Mouse (Mus musculus) limb, embryonic 14.5 days (tissue): ENCODE data around the gene Ttbk2. TPM values are rescaled to one million over a fixed set of nuclear protein-coding genes. Genes with fewer than 3 reads are reported as not detected.

ENCODE experiments used
- ATAC-seq: fragments of 200-750 bp; cut with Nextera tagmentation; 2 replicates; pipeline ENCODE4 v1.8.0; 2017; ENCODE audit warnings: low read depth, moderate number of reproducible peaks, moderate TSS enrichment; ENCODE audit not compliant: low FRiP score
- DNase-seq: peaks from one replicate; pipeline ENCODE4 v3.0.0-alpha.2; 2015; ENCODE audit warnings: low spot score
- H3K27ac ChIP-seq: fragments of 300-500 bp; sonication (generic); replicated peaks from 2 replicates; pipeline ENCODE4 v1.5.1; 2014; ENCODE audit warnings: low read depth, mild to moderate bottlenecking, low read length, moderate library complexity, mixed read lengths
- H3K27me3 ChIP-seq: fragments of 300-500 bp; sonication (generic); 2 replicates; pipeline ENCODE4 v1.6.1; 2014; ENCODE audit warnings: low read length, mixed read lengths; ENCODE audit not compliant: control insufficient read depth, insufficient read depth
- H3K36me3 ChIP-seq: fragments of 300-500 bp; sonication (generic); 2 replicates; pipeline ENCODE4 v1.6.1; 2014; ENCODE audit warnings: mild to moderate bottlenecking, low read length, moderate library complexity, mixed read lengths; ENCODE audit not compliant: control insufficient read depth, insufficient read depth
- H3K4me1 ChIP-seq: fragments of 300-500 bp; sonication (generic); 2 replicates; pipeline ENCODE4 v1.6.1; 2014; ENCODE audit warnings: antibody characterized with exemption, low read length, mixed read lengths; ENCODE audit not compliant: control insufficient read depth, insufficient read depth
- H3K4me2 ChIP-seq: fragments of 300-500 bp; sonication (generic); replicated peaks from 2 replicates; pipeline ENCODE4 v1.6.1; 2014; ENCODE audit warnings: low read depth, mild to moderate bottlenecking, low read length, moderate library complexity; ENCODE audit not compliant: severe bottlenecking
- H3K4me3 ChIP-seq: fragments of 300-500 bp; sonication (generic); replicated peaks from 2 replicates; pipeline ENCODE4 v1.5.1; 2014; ENCODE audit warnings: low read length
- H3K9ac ChIP-seq: fragments of 300-500 bp; sonication (generic); 2 replicates; pipeline ENCODE4 v1.6.1; 2014; ENCODE audit warnings: mild to moderate bottlenecking, low read depth, low read length, moderate library complexity; ENCODE audit not compliant: severe bottlenecking
- H3K9me3 ChIP-seq: fragments of 300-500 bp; sonication (generic); 2 replicates; pipeline ENCODE4 v1.6.1; 2016; ENCODE audit warnings: low read length; ENCODE audit not compliant: control insufficient read depth
- POLR2A ChIP-seq: fragments of 200-500 bp; IDR thresholded peaks from 2 replicates; pipeline ENCODE4 v1.8.0; 2012; ENCODE audit warnings: inconsistent platforms, mild to moderate bottlenecking, moderate library complexity, borderline replicate concordance; ENCODE audit not compliant: insufficient read depth, insufficient read length; ENCODE audit errors: extremely low read depth
- WGBS: fragments of 180-500 bp; shearing (Covaris S2); extraction: QIAGEN DNeasy Blood & Tissue Kit; methylation state at CpG from one replicate; pipeline ENCODE4 v1.1.7; 2014; 5-methylcytosine and 5-hydroxymethylcytosine counted together
- polyA plus RNA-seq, 2 experiments: library from polyadenylated mRNA; depleted of rRNA in 1 of 2; stranded (reverse) in 1 of 2; unstranded in 1 of 2; fragments of >200 nt; fragmentation: Nextera tagmentation in 1 of 2; extraction: Ambion mirVana in 1 of 2; gene quantifications; 2 replicates each; pipeline versions ENCODE4 v1.2.1 to v1.2.3; 2012 to 2014

Gene Ttbk2
- polyA plus RNA-seq (2012; rRNA removed): 6.7 TPM in 2 replicates
- 5.4 and 5.5 TPM in 2 replicates for polyA plus RNA-seq (2014; fragmentation: Nextera tagmentation; extraction: Ambion mirVana)

DNA sequence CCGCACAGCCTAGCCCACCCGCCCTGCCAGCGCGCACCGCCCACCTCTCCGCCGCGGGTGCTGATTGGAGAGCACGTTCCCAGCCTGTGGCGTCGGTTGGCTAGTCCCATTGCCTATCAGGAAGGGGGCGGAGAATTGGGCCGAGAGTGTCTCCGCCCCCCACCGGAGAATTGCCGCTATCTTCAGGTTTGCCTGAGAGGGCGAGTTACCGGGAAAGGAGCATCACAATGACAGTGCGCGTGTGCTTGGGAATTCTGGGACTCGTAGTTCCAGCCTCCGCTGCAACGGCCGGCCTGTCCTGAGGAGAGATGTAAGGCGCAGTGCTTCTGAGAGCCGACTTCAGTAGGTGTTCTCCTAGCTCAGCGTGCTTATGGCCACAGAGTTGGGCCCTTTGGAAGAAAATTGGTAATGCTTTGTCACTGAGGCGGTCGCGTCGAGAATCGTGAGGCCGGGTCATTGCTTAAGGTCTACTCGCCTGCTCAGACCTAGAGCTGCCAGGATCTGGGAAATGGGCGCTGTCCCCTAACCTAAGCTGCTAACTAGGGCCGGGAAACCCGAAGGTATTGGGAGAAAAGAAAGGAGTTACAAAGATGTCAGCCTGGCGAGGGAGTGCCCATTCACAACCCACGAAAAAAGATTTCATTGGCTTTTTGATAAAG, at the start of gene Ttbk2:
Ttbk2 (minus strand) TSS at position 181 of the 659 bp plus-strand sequence.
- Histone ChIP-seq H3K4me2 (peak within 1 kb of the TSS; percentile 82), H3K4me3 (peak within 1 kb of the TSS; percentile 96), H3K9me3 (no peaks in the 10 kb centered on the region), H3K36me3 (no peaks in the 10 kb centered on the region), H3K27me3 (no peaks in the 10 kb centered on the region), H3K4me1 (0 out of 2 replicates have a peak, but pooled peaks cover 4% of the 10 kb centered on the region), H3K27ac (no peak within 1 kb of the TSS; the same call in 1 of the 2 replicates), H3K9ac (peak within 1 kb of the TSS; percentile 79)
- WGBS: 2% methylated on average over 39 of the region's 39 CpGs
- ATAC-seq (peak; percentile 99), DNase-seq (peak; percentile 97)
- TF ChIP-seq POLR2A: no peak; the same call in 1 of the 2 replicates

- H3K27me3 ChIP-seq: no peaks in the 10 kb centered on the region
- WGBS: 96% methylated on average over 3 of the region's 3 CpGs
- H3K9me3 ChIP-seq: no peaks in the 10 kb centered on the region
- no peak overlapping the region for H3K27ac ChIP-seq
- peaks cover 92% of the 10 kb centered on the region for H3K36me3 ChIP-seq
- ATAC-seq (no peak), DNase-seq (no peak)
- H3K4me3 ChIP-seq: no peak overlapping the region
- H3K9ac ChIP-seq: no peak overlapping the region
- no peak for TF ChIP-seq POLR2A
- H3K4me2 ChIP-seq: no peak overlapping the region
- no peaks in the 10 kb centered on the region for H3K4me1 ChIP-seq
These were observed 46.0 kb upstream of the Ttbk2 start for GRCm38 (mm10) chr2:120896361-120896760.

DNA sequence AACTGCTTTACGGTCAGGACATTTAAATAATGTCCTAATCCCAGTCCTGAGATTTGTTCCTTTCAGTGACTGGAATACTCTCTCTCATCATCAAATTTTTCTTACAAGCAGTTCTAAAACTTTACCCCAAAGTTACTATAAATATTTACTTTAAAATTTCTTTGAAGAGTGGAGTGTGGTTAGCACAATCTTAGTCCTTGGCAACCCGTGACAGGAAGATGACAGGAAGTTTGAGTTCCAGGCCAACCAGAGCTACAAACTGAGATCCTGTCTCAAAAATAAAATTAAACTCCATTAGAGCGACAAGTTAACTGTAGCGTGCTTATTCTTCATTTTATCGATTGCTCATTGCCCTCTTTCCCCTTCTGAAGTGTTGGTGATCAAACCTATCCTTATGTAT, 37.2 kb upstream of the Ttbk2 start:
- Histone ChIP-seq H3K27ac (no peak overlapping the region), H3K36me3 (peaks cover 65% of the 10 kb centered on the region), H3K4me1 (no peaks in the 10 kb centered on the region), H3K4me2 (no peak overlapping the region), H3K27me3 (no peaks in the 10 kb centered on the region), H3K9ac (no peak overlapping the region), H3K4me3 (no peak overlapping the region), H3K9me3 (no peaks in the 10 kb centered on the region)
- TF ChIP-seq POLR2A: no peak
- 92% methylated on average over 5 of the region's 5 CpGs for WGBS
- ATAC-seq (no peak), DNase-seq (no peak)

DNA sequence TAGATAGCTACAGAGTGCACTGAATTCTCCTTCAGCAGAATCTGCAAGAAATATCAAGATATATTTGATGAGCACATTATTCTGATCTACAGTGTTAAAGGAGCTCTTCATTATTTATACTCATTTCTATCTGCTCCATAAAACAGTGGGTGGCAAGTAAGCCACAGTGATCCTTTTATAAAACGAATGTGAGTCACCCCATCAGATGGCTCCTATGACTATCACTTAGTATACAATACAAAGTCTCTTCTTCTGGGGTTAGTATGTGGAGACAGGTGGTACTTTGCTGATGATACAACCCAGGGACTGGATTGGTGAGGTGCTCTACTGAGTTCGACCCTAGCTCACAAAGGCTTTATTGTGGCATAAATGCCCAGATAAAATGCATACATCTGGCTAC, 22.8 kb upstream of the Ttbk2 start:
- H3K4me1 ChIP-seq: no peaks in the 10 kb centered on the region
- no peak overlapping the region for H3K27ac ChIP-seq
- H3K9ac ChIP-seq: no peak overlapping the region
- TF ChIP-seq POLR2A: no peak
- H3K27me3 ChIP-seq: no peaks in the 10 kb centered on the region
- ATAC-seq: no peak
- no peaks in the 10 kb centered on the region for H3K9me3 ChIP-seq
- DNase-seq: no peak
- WGBS: 77% methylated on average over 2 of the region's 2 CpGs
- peaks cover 67% of the 10 kb centered on the region for H3K36me3 ChIP-seq
- no peak overlapping the region for H3K4me3 ChIP-seq
- H3K4me2 ChIP-seq: no peak overlapping the region

DNA sequence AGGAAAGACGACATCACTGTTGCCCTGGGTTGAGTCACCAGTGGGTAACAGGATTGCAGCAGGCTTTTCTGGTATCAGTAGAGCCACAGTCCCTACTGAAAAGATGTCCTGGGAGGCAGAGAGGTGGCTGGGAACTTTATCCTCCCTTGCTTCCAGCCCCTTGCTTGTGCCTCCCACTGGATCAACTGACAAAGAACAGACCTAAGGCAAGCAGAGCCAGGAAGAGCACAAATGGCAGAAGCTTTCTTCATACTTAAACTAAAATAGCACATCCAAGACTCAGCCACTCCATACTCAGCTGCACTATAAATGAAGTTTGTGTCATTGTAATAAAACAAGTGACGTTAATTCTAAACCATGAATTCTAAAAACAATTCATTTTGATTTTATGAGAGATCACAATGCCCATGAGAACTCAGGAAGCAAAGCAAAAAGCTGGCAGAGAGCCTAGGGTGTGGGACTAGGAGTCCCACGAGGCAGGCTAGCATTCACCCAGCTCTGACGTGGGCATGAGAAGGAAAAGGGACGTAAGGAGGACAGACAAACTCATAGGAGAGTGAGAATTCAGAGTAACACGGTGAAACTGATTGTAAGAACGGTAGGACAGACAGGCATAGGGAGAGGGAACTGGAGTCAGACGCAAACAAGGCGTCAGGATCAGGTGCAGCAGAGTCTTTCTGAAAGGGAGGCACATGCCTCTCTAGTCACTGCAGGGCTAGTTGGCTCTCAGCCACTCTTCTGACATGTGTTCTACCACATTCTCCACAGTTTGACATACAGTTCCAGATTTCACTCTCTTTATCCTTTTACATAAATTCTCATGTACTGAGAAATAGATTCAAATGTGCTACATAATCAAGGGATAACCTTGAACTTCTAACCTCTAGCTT, 21.3 kb upstream of the Ttbk2 start:
- WGBS: 85% methylated on average over 9 of the region's 9 CpGs
- Histone ChIP-seq H3K4me2 (no peak overlapping the region), H3K27ac (no peak overlapping the region), H3K36me3 (peaks cover 72% of the 10 kb centered on the region), H3K27me3 (no peaks in the 10 kb centered on the region), H3K9ac (no peak overlapping the region), H3K9me3 (no peaks in the 10 kb centered on the region), H3K4me3 (no peak overlapping the region), H3K4me1 (no peaks in the 10 kb centered on the region)
- DNase-seq (no peak), ATAC-seq (no peak)
- TF ChIP-seq POLR2A: no peak
